Mouse (Mus musculus) hindbrain, postnatal 0 days (tissue): ENCODE data around the gene Foxp1. TPM values are rescaled to one million over a fixed set of nuclear protein-coding genes. Genes with fewer than 3 reads are reported as not detected.
A peak's percentile ranks its signal among the peaks of the same experiment; 100 is the strongest.

Experiments used
- ATAC-seq: fragments of 200-750 bp; cut with Nextera tagmentation; 2 replicates; pipeline ENCODE4 v1.8.0; 2017; ENCODE audit warnings: mild to moderate bottlenecking, moderate TSS enrichment, moderate library complexity
- DNase-seq: peaks from one replicate; pipeline ENCODE4 v3.0.0-alpha.2; 2015; ENCODE audit warnings: low spot score
- H3K27ac ChIP-seq: fragments of 300-500 bp; sonication (generic); 2 replicates; pipeline ENCODE4 v1.5.1; 2014; ENCODE audit warnings: mild to moderate bottlenecking
- H3K27me3 ChIP-seq: fragments of 300-500 bp; sonication (generic); 2 replicates; pipeline ENCODE4 v1.6.1; 2014; ENCODE audit warnings: low read length, mixed read lengths; ENCODE audit not compliant: insufficient read depth
- H3K36me3 ChIP-seq: fragments of 300-500 bp; sonication (generic); 2 replicates; pipeline ENCODE4 v1.6.1; 2014; ENCODE audit warnings: low read length, mixed read lengths; ENCODE audit not compliant: insufficient read depth
- H3K4me1 ChIP-seq: fragments of 300-500 bp; sonication (generic); 2 replicates; pipeline ENCODE4 v1.6.1; 2014; ENCODE audit warnings: antibody characterized with exemption, low read length, mixed read lengths; ENCODE audit not compliant: insufficient read depth
- H3K4me2 ChIP-seq: fragments of 300-500 bp; sonication (generic); 2 replicates; pipeline ENCODE4 v1.6.1; 2014; ENCODE audit warnings: low read depth, mild to moderate bottlenecking, low read length, moderate library complexity, mixed read lengths
- H3K4me3 ChIP-seq: fragments of 300-500 bp; sonication (generic); 2 replicates; pipeline ENCODE4 v1.5.1; 2014; ENCODE audit warnings: low read length
- H3K9ac ChIP-seq: fragments of 300-500 bp; sonication (generic); replicated peaks from 2 replicates; pipeline ENCODE4 v1.6.1; 2014; ENCODE audit warnings: mild to moderate bottlenecking, low read length, moderate library complexity, mixed read lengths
- H3K9me3 ChIP-seq: fragments of 300-500 bp; sonication (generic); 2 replicates; pipeline ENCODE4 v1.6.1; 2016; ENCODE audit warnings: low read length, mixed read lengths
- CTCF ChIP-seq: IDR thresholded peaks from 2 replicates; pipeline ENCODE4 v1.5.1; 2016; ENCODE audit warnings: antibody characterized with exemption, control low read depth, low read depth
- WGBS: fragments of 180-500 bp; shearing (Covaris S2); extraction: QIAGEN DNeasy Blood & Tissue Kit; methylation state at CpG from one replicate; pipeline ENCODE4 v1.1.7; 2014; 5-methylcytosine and 5-hydroxymethylcytosine counted together
- polyA plus RNA-seq: library from polyadenylated mRNA; unstranded; fragments of >200 nt; fragmentation: Nextera tagmentation; extraction: Ambion mirVana; gene quantifications from 2 replicates; pipeline ENCODE4 v1.2.1, GENCODE M21; 2015
- total RNA-seq: library from RNA; depleted of rRNA; stranded (reverse); fragments of >200 nt; gene quantifications from 2 replicates; pipeline ENCODE4 v1.2.3, GENCODE M21; 2014

Foxp1 gene
- total and polyA plus RNA-seq, 2 experiments from 2014 or later, result 53.6 to 54.8 TPM

- Histone ChIP-seq H3K4me2 (no peak overlapping the region), H3K36me3 (no peaks in the 10 kb centered on the region)
- no peak for ATAC-seq
Observed at GRCm38 (mm10) chr6:99167001-99167400, 355.5 kb downstream of the Foxp1 start.

GRCm38 (mm10) chr6:99166169-99166568 is 356.4 kb downstream of the Foxp1 start:
- ATAC-seq (no peak), DNase-seq (no peak)
- Histone ChIP-seq H3K4me1 (no peaks in the 10 kb centered on the region), H3K9ac (no peak overlapping the region), H3K4me2 (no peak overlapping the region), H3K36me3 (no peaks in the 10 kb centered on the region), H3K27me3 (no peaks in the 10 kb centered on the region), H3K27ac (no peak overlapping the region), H3K4me3 (no peak overlapping the region), H3K9me3 (no peaks in the 10 kb centered on the region)
- 80% methylated on average over 4 of the region's 4 CpGs for WGBS
- TF ChIP-seq CTCF, result no peak

More at GRCm38 (mm10) chr6:99167001-99167400, 355.5 kb downstream of the Foxp1 start:
- no peaks in the 10 kb centered on the region for H3K4me1 ChIP-seq
- no peak overlapping the region for H3K27ac ChIP-seq
- H3K9me3 ChIP-seq, result no peaks in the 10 kb centered on the region
- DNase-seq, result no peak
- no peak overlapping the region for H3K4me3 ChIP-seq
- no peak for TF ChIP-seq CTCF
- 53% methylated on average over 8 of the region's 8 CpGs for WGBS
- no peak overlapping the region for H3K9ac ChIP-seq
- no peaks in the 10 kb centered on the region for H3K27me3 ChIP-seq

GRCm38 (mm10) chr6:99164760-99165159 is 357.8 kb downstream of the Foxp1 start:
- WGBS, result 88% methylated on average over 6 of the region's 6 CpGs
- ATAC-seq, result no peak
- no peak for TF ChIP-seq CTCF

GRCm38 (mm10) chr6:99162716-99163115 is 359.8 kb downstream of the Foxp1 start:
- no peak for TF ChIP-seq CTCF
- Histone ChIP-seq H3K9me3 (no peaks in the 10 kb centered on the region), H3K36me3 (no peaks in the 10 kb centered on the region), H3K9ac (no peak overlapping the region), H3K4me2 (no peak overlapping the region), H3K4me3 (no peak overlapping the region), H3K4me1 (0 out of 2 replicates have a peak, but pooled peaks cover 7% of the 10 kb centered on the region), H3K27ac (no peak overlapping the region), H3K27me3 (no peaks in the 10 kb centered on the region)
- DNase-seq, result no peak
- ATAC-seq, result no peak
- WGBS, result 90% methylated on average over 15 of the region's 15 CpGs

More at GRCm38 (mm10) chr6:99164760-99165159, 357.8 kb downstream of the Foxp1 start:
- Histone ChIP-seq H3K4me1 (0 out of 2 replicates have a peak, but pooled peaks cover 2% of the 10 kb centered on the region), H3K36me3 (no peaks in the 10 kb centered on the region), H3K9me3 (no peaks in the 10 kb centered on the region), H3K27me3 (no peaks in the 10 kb centered on the region), H3K9ac (no peak overlapping the region), H3K4me2 (no peak overlapping the region), H3K4me3 (no peak overlapping the region), H3K27ac (no peak overlapping the region)
- DNase-seq, result no peak

- no peak overlapping the region for H3K9ac ChIP-seq
- H3K27ac ChIP-seq, result no peak overlapping the region
- H3K4me2 ChIP-seq, result no peak overlapping the region
- H3K36me3 ChIP-seq, result no peaks in the 10 kb centered on the region
- H3K4me3 ChIP-seq, result no peak overlapping the region
- H3K27me3 ChIP-seq, result no peaks in the 10 kb centered on the region
- H3K9me3 ChIP-seq, result no peaks in the 10 kb centered on the region
- no peak for DNase-seq
- no peak for ATAC-seq
- TF ChIP-seq CTCF, result no peak
- 70% methylated on average over 9 of the region's 9 CpGs for WGBS
- H3K4me1 ChIP-seq, result 0 out of 2 replicates have a peak, but pooled peaks cover 7% of the 10 kb centered on the region
Observed at GRCm38 (mm10) chr6:99160348-99160693, 362.2 kb downstream of the Foxp1 start.

GRCm38 (mm10) chr6:99159452-99160347 is 362.8 kb downstream of the Foxp1 start:
- H3K9me3 ChIP-seq, result no peaks in the 10 kb centered on the region
- H3K4me1 ChIP-seq, result 0 out of 2 replicates have a peak, but pooled peaks cover 7% of the 10 kb centered on the region
- ATAC-seq (no peak), DNase-seq (no peak)
- H3K4me3 ChIP-seq, result no peak overlapping the region
- WGBS, result 52% methylated on average over 23 of the region's 23 CpGs
- H3K36me3 ChIP-seq, result no peaks in the 10 kb centered on the region
- H3K9ac ChIP-seq, result no peak overlapping the region
- H3K27ac ChIP-seq, result peak overlapping the region; percentile 41; the same call in 1 of the 2 replicates
- H3K4me2 ChIP-seq, result no peak overlapping the region
- no peaks in the 10 kb centered on the region for H3K27me3 ChIP-seq
- TF ChIP-seq CTCF, result no peak

GRCm38 (mm10) chr6:99153682-99154081 is 368.8 kb downstream of the Foxp1 start:
- H3K36me3 ChIP-seq, result no peaks in the 10 kb centered on the region
- H3K9ac ChIP-seq, result no peak overlapping the region
- no peak for DNase-seq
- H3K4me2 ChIP-seq, result no peak overlapping the region
- no peak overlapping the region for H3K27ac ChIP-seq
- no peak for TF ChIP-seq CTCF
- H3K9me3 ChIP-seq, result no peaks in the 10 kb centered on the region
- H3K27me3 ChIP-seq, result no peaks in the 10 kb centered on the region
- 95% methylated on average over 4 of the region's 4 CpGs for WGBS
- no peak for ATAC-seq
- H3K4me1 ChIP-seq, result no peaks in the 10 kb centered on the region
- H3K4me3 ChIP-seq, result no peak overlapping the region
